Mouse (Mus musculus): ENCODE results near the gene Acad10. TPM values are rescaled to one million over a fixed set of nuclear protein-coding genes. Genes with fewer than 3 reads are reported as not detected.

The Acad10 gene
- polyA plus RNA-seq, 1 experiment from 2014 or later, result 3.7 TPM

GRCm38 (mm10) chr5:121594714-121595313 is 65.5 kb downstream of the Acad10 start:
- H3K9me3 ChIP-seq (ENCODE audit: low read length), result no peaks in the 10 kb centered on the region
- no peak overlapping the region for H3K4me3 ChIP-seq (ENCODE audit: low read depth, low read length)
- DNase-seq (ENCODE audit: low spot score) (peak; percentile 12), ATAC-seq (no peak)
- no peak overlapping the region for H3K9ac ChIP-seq (replicated peaks; ENCODE audit: low read depth)
- 70% methylated on average over 6 of the region's 6 CpGs for WGBS
- no peaks in the 10 kb centered on the region for H3K36me3 ChIP-seq (ENCODE audit: insufficient read depth, low read length)
- H3K27ac ChIP-seq (ENCODE audit: low read length), result no peak overlapping the region
- TF ChIP-seq EP300 (IDR thresholded peaks at IDR 0.05) (no peak), CTCF (IDR thresholded peaks at IDR 0.05) (no peak)
- no peak overlapping the region for H3K4me2 ChIP-seq (replicated peaks; ENCODE audit: low read depth, low read length)
- H3K27me3 ChIP-seq (replicated peaks; ENCODE audit: insufficient read depth, low read length), result no peaks in the 10 kb centered on the region
- peaks cover 9% of the 10 kb centered on the region; the same call in 1 of the 2 replicates for H3K4me1 ChIP-seq (ENCODE audit: insufficient read depth, low read depth, low read length)

- Histone ChIP-seq H3K27ac (ENCODE audit: low read length) (peak within 1 kb of the TSS; percentile 90), H3K36me3 (ENCODE audit: insufficient read depth, low read length) (no peaks in the 10 kb centered on the region), H3K4me3 (ENCODE audit: low read depth, low read length) (peak within 1 kb of the TSS; percentile 74), H3K9ac (replicated peaks; ENCODE audit: low read depth) (peak within 1 kb of the TSS; percentile 82), H3K4me2 (replicated peaks; ENCODE audit: low read depth, low read length) (peak within 1 kb of the TSS; percentile 85), H3K27me3 (replicated peaks; ENCODE audit: insufficient read depth, low read length) (no peaks in the 10 kb centered on the region), H3K4me1 (ENCODE audit: insufficient read depth, low read depth, low read length) (peaks cover 9% of the 10 kb centered on the region; the same call in 1 of the 2 replicates), H3K9me3 (ENCODE audit: low read length) (no peaks in the 10 kb centered on the region)
- WGBS, result 3% methylated on average over 46 of the region's 47 CpGs
- DNase-seq (ENCODE audit: low spot score), result peak; percentile 95
- peak; percentile 58 for TF ChIP-seq EP300 (IDR thresholded peaks at IDR 0.05)
- TF ChIP-seq CTCF (IDR thresholded peaks at IDR 0.05), result peak; percentile 52
- peak; percentile 91 for ATAC-seq
Observed at GRCm38 (mm10) chr5:121593451-121594401, 66.6 kb downstream of the Acad10 start, which contains the start of gene Aldh2. TSS of gene Aldh2 (minus strand) at chr5:121593824.

- TF ChIP-seq CTCF (IDR thresholded peaks at IDR 0.05), result no peak
- 0 out of 2 replicates have a peak, but pooled peaks have one; percentile 15 for TF ChIP-seq EP300 (IDR thresholded peaks at IDR 0.05)
- no peaks in the 10 kb centered on the region for H3K27me3 ChIP-seq (replicated peaks; ENCODE audit: insufficient read depth, low read length)
- peaks cover 12% of the 10 kb centered on the region; the same call in 1 of the 2 replicates for H3K4me1 ChIP-seq (ENCODE audit: insufficient read depth, low read depth, low read length)
- DNase-seq (ENCODE audit: low spot score) (peak; percentile 42), ATAC-seq (peak; percentile 27)
- H3K9ac ChIP-seq (replicated peaks; ENCODE audit: low read depth), result peak overlapping the region; percentile 82
- peak overlapping the region; percentile 74 for H3K4me3 ChIP-seq (ENCODE audit: low read depth, low read length)
- no peaks in the 10 kb centered on the region for H3K9me3 ChIP-seq (ENCODE audit: low read length)
- peak overlapping the region; percentile 85 for H3K4me2 ChIP-seq (replicated peaks; ENCODE audit: low read depth, low read length)
- no peaks in the 10 kb centered on the region for H3K36me3 ChIP-seq (ENCODE audit: insufficient read depth, low read length)
- 3% methylated on average over 30 of the region's 33 CpGs for WGBS
- H3K27ac ChIP-seq (ENCODE audit: low read length), result peak overlapping the region; percentile 90
Observed at GRCm38 (mm10) chr5:121592816-121593407, 67.4 kb downstream of the Acad10 start.

GRCm38 (mm10) chr5:121592064-121592815 is 68.1 kb downstream of the Acad10 start:
- Histone ChIP-seq H3K27me3 (replicated peaks; ENCODE audit: insufficient read depth, low read length) (no peaks in the 10 kb centered on the region), H3K4me1 (ENCODE audit: insufficient read depth, low read depth, low read length) (peaks cover 19% of the 10 kb centered on the region; the same call in 1 of the 2 replicates), H3K4me2 (replicated peaks; ENCODE audit: low read depth, low read length) (peak overlapping the region; percentile 85), H3K9ac (replicated peaks; ENCODE audit: low read depth) (peak overlapping the region; percentile 3; the same call in 1 of the 2 replicates), H3K4me3 (ENCODE audit: low read depth, low read length) (peak overlapping the region; percentile 74), H3K27ac (ENCODE audit: low read length) (peak overlapping the region; percentile 90), H3K36me3 (ENCODE audit: insufficient read depth, low read length) (no peaks in the 10 kb centered on the region), H3K9me3 (ENCODE audit: low read length) (no peaks in the 10 kb centered on the region)
- 41% methylated on average over 11 of the region's 11 CpGs for WGBS
- TF ChIP-seq EP300 (IDR thresholded peaks at IDR 0.05) (no peak), CTCF (IDR thresholded peaks at IDR 0.05) (no peak)
- ATAC-seq, result no peak
- no peak for DNase-seq (ENCODE audit: low spot score)

- Histone ChIP-seq H3K4me3 (ENCODE audit: low read depth, low read length) (peak overlapping the region; percentile 74; the same call in 1 of the 2 replicates), H3K4me1 (ENCODE audit: insufficient read depth, low read depth, low read length) (peaks cover 19% of the 10 kb centered on the region; the same call in 1 of the 2 replicates), H3K27ac (ENCODE audit: low read length) (peak overlapping the region; percentile 34), H3K36me3 (ENCODE audit: insufficient read depth, low read length) (no peaks in the 10 kb centered on the region), H3K9me3 (ENCODE audit: low read length) (no peaks in the 10 kb centered on the region), H3K4me2 (replicated peaks; ENCODE audit: low read depth, low read length) (peak overlapping the region; percentile 85), H3K27me3 (replicated peaks; ENCODE audit: insufficient read depth, low read length) (no peaks in the 10 kb centered on the region), H3K9ac (replicated peaks; ENCODE audit: low read depth) (peak overlapping the region; percentile 34; the same call in 1 of the 2 replicates)
- ATAC-seq, result no peak
- DNase-seq (ENCODE audit: low spot score), result peak; percentile 53
- WGBS, result 41% methylated on average over 11 of the region's 11 CpGs
- TF ChIP-seq CTCF (IDR thresholded peaks at IDR 0.05), result no peak
- peak; percentile 34; the same call in 1 of the 2 replicates for TF ChIP-seq EP300 (IDR thresholded peaks at IDR 0.05)
Observed at GRCm38 (mm10) chr5:121591417-121592063, 68.8 kb downstream of the Acad10 start.

All from lung, postnatal 0 days (tissue).